ENCODE assay signal across 27 mouse cellular contexts in genomic region chr10:87753483-87753882, GRCm38 (mm10).
"Had no signal": no experiment of that assay in that cellular context is flagged by ENCODE, and none has a peak within 500 bp of the region (broad histone marks: within the 10 kb centered on the region; RNA-seq: fewer than 3 reads in every experiment).

No protein-coding gene starts in this region.

- H3K27me3 ChIP-seq: heart, embryonic 13.5 days; heart, embryonic 15.5 days; hindbrain, embryonic 12.5 days; intestine, embryonic 15.5 days; liver, embryonic 13.5 days; liver, embryonic 15.5 days had no signal

- ATAC-seq: hindbrain, embryonic 16.5 days; inflammation-experienced regulatory T-cells, adult 6 months; intestine, embryonic 15.5 days; intestine, postnatal 0 days had no signal

- H3K27ac ChIP-seq: heart, adult 2 months; heart, embryonic 13.5 days; heart, embryonic 15.5 days; hindbrain, embryonic 10.5 days; hindbrain, embryonic 12.5 days; hindbrain, embryonic 14.5 days; intestine, embryonic 15.5 days; layer of hippocampus, adult 2 months; left cerebral cortex, adult 2 months; limb, embryonic 10.5 days; limb, embryonic 12.5 days; liver, embryonic 13.5 days; liver, embryonic 15.5 days had no signal

- H3K4me3 ChIP-seq: heart, adult 2 months; heart, embryonic 13.5 days; heart, embryonic 15.5 days; hindbrain, embryonic 10.5 days; hindbrain, embryonic 12.5 days; intestine, embryonic 15.5 days; layer of hippocampus, adult 2 months; left cerebral cortex, adult 2 months; limb, embryonic 10.5 days; limb, embryonic 12.5 days; liver, embryonic 13.5 days; liver, embryonic 15.5 days had no signal

- H3K9ac ChIP-seq: heart, embryonic 13.5 days; heart, embryonic 15.5 days; hindbrain, embryonic 12.5 days; hindbrain, embryonic 14.5 days; intestine, embryonic 15.5 days; limb, embryonic 12.5 days; liver, embryonic 13.5 days; liver, embryonic 15.5 days had no signal

- H3K36me3 ChIP-seq: heart, embryonic 13.5 days; heart, embryonic 15.5 days; hindbrain, embryonic 10.5 days; hindbrain, embryonic 12.5 days; intestine, embryonic 15.5 days; limb, embryonic 10.5 days; limb, embryonic 12.5 days; liver, embryonic 13.5 days; liver, embryonic 15.5 days had no signal

- DNase-seq: gastrocnemius, postnatal 14 days; gastrocnemius, postnatal 36 days; heart, adult 11 months; heart, adult 2 months; heart, postnatal 4 days; kidney, adult 18-20 months; kidney, adult 8-10 months; kidney, postnatal 10 days; kidney, postnatal 25 days; kidney, postnatal 4 days; liver; liver, embryonic 13.5 days had no signal

- H3K4me1 ChIP-seq: heart, embryonic 13.5 days; heart, embryonic 15.5 days; hindbrain, embryonic 10.5 days; hindbrain, embryonic 12.5 days; intestine, embryonic 15.5 days; limb, embryonic 10.5 days; limb, embryonic 12.5 days; liver, embryonic 13.5 days; liver, embryonic 15.5 days had no signal

- H3K4me2 ChIP-seq: heart, embryonic 11.5 days; heart, embryonic 13.5 days; heart, embryonic 15.5 days; hindbrain, embryonic 12.5 days; hindbrain, embryonic 14.5 days; intestine, embryonic 15.5 days; limb, embryonic 12.5 days; liver, embryonic 13.5 days; liver, embryonic 15.5 days had no signal

- H3K9me3 ChIP-seq: heart, embryonic 13.5 days; heart, embryonic 15.5 days; hindbrain, embryonic 10.5 days; hindbrain, embryonic 12.5 days; intestine, embryonic 15.5 days; limb, embryonic 10.5 days; limb, embryonic 12.5 days; liver, embryonic 13.5 days; liver, embryonic 15.5 days had no signal
